Mouse (Mus musculus): ENCODE results near the gene Fbxo6.
"Not testable (repeated sequence)": the region's sequence is repeated elsewhere in the genome, so short reads cannot be mapped to it uniquely, and the experiment has no call there.

Gene Fbxo6

DNA sequence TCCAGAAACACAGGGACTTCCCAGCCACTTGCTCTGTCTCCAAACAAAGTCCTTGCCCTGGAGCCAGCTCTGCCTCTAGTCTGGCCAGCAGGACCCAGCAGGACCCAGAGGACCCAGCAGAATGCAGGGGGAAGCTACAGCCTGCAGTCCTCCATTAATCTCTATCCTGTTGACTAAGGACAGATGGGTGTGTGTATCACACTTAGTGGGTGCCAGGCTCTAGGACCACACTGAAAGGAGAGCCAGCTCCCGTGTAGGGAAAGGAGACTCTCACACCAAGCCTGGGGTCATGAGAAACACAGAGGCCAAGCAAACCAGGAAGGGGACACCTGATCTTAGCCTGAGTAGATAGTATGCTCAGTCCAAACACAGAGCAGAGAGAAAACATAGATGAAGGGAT is 23.7 kb downstream of the Fbxo6 start:
- DNase-seq (ENCODE audit: low spot score), result no peak

DNA sequence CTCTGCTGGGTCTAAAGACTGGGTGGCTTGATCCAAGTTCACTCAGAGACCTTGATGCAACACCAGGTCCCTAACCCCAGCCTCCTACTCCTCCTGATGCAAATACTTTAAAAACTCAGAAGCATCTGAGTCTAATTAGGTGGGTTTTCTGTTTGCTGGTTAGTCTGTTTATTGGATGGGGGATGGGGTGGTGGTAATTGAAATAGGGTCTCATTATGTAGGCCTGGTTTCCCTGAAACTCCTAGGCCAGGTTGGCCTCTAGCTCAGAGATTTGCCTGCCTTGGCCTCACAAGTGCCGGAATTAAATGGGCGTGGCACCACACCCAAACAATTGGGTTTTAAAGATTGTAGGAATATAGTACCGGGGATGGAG is 29.3 kb downstream of the Fbxo6 start:
- no peak for DNase-seq (ENCODE audit: low spot score)

GRCm38 (mm10) chr4:148121982-148122693 is 29.8 kb downstream of the Fbxo6 start:
- no peak for DNase-seq (ENCODE audit: low spot score)

GRCm38 (mm10) chr4:148121362-148121761 is 30.6 kb downstream of the Fbxo6 start:
- no peak for DNase-seq (ENCODE audit: low spot score)

DNA sequence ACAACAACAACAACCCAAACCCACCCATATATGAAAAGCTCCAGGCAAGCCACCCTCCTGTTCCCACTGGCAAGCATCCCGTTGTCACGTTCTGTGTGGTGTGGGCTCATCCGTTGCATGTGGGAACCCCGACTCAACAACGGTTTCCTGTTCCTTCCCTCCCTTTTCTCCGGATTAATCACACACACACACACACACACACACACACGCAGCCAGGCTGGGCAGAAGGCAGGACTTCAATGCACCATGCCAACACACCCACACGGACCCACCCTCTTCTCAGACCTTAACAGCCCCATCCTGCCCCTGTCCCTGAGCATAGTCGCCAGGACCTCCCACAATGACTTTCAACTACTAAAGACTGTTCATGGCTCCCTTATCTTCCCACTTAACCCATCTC is 31.4 kb downstream of the Fbxo6 start:
- no peak for DNase-seq (ENCODE audit: low spot score)

GRCm38 (mm10) chr4:148119578-148119977 is 32.4 kb downstream of the Fbxo6 start:
- DNase-seq (ENCODE audit: low spot score), result not testable (repeated sequence)

DNA sequence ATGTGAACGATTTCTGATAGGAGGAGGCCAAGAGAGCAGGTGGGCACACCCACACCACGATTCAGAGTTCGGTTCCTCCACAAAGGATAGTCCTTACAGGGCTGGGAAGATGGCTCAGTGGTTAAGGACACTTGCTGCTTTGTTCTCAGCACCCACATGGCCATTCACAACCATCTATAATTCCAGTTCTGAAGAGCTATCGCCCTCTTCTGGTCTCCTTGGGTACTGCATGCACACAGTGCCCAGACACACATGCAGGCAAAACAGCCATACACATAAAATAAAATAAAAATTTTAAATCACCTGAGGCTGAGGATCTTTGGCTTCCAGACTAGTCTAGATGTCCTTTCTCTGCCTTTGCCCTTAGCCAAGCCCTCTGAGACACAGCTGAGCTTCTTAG is 34.5 kb downstream of the Fbxo6 start:
- DNase-seq (ENCODE audit: low spot score), result no peak

DNA sequence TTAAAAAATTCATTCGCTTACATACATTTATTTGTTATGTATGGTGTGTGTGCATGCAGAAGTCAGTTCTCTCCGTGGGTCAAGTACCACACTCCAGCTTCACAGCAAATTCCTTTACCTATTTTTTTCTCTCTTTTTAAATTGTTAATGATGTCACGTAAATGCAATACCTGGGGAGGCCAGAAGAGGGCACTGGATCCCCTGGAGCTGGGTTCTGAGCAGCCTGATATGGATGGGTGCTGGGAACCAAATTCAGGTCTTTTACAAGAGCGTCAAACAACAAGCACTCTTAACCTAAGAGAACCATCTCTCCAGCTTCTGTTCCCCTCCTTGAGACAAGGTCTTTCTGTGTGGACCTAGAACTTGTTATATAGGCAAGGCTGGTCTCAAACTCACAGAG is 35.3 kb downstream of the Fbxo6 start:
- no peak for DNase-seq (ENCODE audit: low spot score)

- DNase-seq (ENCODE audit: low spot score), result peak; percentile 50
Measured at GRCm38 (mm10) chr4:148115467-148115866, 36.5 kb downstream of the Fbxo6 start.

GRCm38 (mm10) chr4:148114758-148115391 is 37.1 kb downstream of the Fbxo6 start:
- peak; percentile 87 for DNase-seq (ENCODE audit: low spot score)

DNA sequence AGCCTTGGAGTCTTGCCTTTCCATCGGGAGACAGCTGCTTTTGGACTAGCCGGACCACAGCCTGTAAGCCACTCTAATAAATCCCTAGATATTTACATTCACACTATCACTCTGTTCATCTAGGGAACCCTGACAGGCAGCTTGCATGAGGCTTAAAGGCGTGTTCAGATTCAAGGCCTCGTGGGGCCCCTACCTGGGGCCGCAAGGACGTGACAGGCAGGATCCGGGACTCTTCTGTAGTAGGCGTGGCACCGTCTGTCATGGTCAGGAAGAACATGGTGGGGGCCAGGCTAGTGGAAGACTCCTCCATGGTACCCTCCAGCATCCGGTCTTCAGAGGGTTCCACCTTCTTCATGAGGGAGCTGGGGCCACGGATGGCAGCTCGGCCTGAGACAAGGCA is 39.4 kb downstream of the Fbxo6 start:
- no peak for DNase-seq (ENCODE audit: low spot score)

DNA sequence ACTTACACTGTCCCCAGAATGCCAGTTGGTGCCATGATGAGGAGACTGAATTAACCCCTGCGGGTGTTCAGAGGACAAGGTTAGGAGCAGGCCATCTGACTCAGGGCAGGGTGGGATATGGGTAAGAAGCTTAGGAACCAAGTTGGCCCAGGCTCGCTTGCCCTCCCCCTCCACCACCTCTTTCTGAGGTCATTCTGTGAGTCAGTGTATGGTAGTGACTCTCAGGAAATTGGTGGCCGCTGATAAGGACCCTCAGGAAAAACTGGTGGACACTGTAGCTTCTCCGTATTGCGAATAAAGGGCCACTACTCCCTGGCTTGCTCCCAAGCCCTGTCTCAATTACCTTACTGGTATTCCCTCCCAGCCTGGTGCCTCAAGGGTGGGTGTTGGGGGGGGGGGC is 42.7 kb downstream of the Fbxo6 start:
- DNase-seq (ENCODE audit: low spot score), result no peak

GRCm38 (mm10) chr4:148108565-148109100 is 43.3 kb downstream of the Fbxo6 start:
- no peak for DNase-seq (ENCODE audit: low spot score)

DNA sequence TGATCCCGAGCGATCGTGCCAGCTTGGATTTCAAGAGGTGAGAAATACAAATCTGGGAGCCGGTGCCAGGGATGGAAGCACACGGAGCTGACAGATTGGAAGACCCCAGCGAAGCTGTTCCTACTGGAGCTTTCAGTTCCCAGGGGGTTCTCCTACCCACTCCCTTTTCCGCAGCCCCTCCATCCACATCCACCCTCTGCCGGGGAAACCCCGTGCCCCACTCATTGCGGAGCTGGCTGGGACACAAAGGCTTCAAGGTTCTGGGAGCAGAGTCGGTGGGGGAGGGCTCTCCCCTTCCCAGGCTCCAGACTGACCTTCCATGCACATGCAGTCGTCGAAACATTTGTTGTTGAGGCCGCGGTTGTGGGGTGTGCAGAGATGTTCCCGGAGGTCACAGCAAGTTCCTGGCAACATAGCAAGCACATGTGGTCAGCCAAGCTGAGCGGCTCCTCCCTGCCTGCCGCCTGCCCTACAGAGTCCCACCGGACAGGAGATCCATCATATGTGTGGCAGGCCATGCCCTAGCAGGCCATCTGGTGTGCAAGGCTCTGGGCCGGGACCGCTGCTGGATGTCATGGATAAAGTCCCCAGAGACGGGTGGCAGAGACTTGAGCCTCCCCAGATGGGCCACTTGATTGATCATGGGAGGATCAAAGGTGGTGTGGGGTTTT is 44.2 kb downstream of the Fbxo6 start:
- DNase-seq (ENCODE audit: low spot score), result no peak

DNA sequence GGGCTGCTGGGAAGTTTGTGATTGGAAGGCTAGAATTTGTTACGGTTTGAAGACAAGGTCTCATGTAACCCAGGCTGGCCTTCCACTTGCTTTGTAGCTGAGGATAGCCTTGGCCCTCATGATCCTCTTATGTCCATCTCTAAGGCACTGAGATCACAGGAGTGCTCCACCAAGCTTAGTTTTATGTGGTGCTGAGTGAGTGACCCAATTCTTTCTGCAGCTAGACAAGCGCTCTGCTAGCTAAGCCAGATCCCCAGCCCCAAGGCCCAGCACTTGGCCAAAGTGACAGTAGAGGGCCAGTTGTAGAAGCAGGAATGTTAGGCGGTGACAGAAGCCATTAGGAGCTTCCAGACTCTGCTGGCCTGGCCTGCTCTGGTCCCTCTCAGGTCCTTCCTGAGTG is 47.8 kb downstream of the Fbxo6 start:
- no peak for DNase-seq (ENCODE audit: low spot score)

DNA sequence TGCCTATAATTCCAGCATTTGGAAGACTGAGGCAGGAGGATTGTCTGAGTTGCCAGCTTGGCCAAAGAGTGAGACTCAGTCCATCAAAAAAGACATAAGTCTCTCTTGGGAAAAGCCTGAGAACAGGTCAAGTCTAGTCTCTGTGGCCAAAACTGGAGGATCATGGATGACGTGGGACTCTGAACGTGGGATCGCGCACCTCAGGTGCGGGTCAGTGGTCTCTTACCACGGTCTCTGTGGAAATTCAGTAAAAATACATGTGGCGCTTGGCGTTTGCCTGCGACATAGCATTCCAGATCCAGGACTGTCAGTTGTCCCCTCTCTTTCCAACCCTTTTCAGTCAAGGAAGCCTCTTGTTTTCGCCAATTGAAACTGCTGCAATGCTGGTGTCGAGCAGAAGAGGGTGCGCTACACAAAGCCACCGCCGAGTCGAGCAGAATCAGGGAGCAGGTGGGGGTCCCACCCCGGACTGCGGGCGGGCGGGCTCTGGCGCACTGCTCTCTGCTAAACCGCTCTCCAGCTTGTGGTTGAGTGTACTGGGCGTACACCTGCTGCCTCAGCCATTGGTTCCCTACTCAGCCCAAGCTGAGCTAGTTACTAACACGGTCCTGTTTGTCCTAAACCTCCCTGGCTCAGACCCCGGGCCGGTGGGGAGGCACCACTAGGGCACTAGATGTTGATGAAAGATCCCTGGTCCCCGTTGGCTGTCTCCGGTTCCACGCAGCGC is 50.0 kb downstream of the Fbxo6 start:
- DNase-seq (ENCODE audit: low spot score), result peak; percentile 32

DNA sequence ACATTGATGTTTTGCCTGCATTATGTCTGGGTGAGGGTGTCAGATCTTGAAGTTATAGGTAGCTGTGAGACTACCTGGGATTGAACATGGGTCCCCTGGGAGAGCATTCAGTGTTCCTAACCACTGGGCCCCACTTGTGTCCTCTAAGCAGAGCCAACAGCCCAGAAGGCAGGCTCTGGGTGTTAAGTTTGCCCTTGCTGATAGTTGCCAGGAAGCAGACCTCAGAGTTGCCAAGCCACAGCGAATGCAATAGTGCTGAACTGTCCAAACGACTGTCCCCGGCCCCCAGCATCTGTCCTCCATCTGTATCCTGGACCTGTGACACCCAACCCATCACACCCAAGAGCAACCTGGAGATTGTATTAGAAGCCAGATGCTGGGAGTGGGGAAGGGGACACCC is 53.3 kb downstream of the Fbxo6 start:
- no peak for DNase-seq (ENCODE audit: low spot score)

- DNase-seq (ENCODE audit: low spot score), result no peak
Measured at GRCm38 (mm10) chr4:148097936-148098335, 54.0 kb downstream of the Fbxo6 start.

Data from urinary bladder, postnatal 14 days (tissue).